Mouse (Mus musculus): ENCODE measurements at regions not wholly inside any gene's neighbourhood (a gene's known extent, or its start where the extent isn't known, plus 50 kb on each side); places are given as distances from the start of the nearest gene placed in this dataset.

- peak; percentile 24 to 63 for DNase-seq (ENCODE audit: low spot score in 2 of 2)
Measured at GRCm38 (mm10) chr12:60820979-60821378, 702.0 kb upstream of the Lrfn5 start.

Data from frontal cortex, postnatal 36 days (tissue).